Mouse (Mus musculus) yolk sac, embryonic 10.5 days (tissue): ENCODE measurements around the gene Naip2.
"Not testable (repeated sequence)": the region's sequence is repeated elsewhere in the genome, so short reads cannot be mapped to it uniquely, and the experiment has no call there.

ENCODE experiments used
- DNase-seq: peaks from one replicate; pipeline ENCODE4 v3.0.0-alpha.2; 2017; ENCODE audit warnings: low spot score

Gene Naip2

GRCm38 (mm10) chr13:100201659-100202333 lies at the start of gene Naip2:
Naip2 (minus strand) TSS chr13:100202092.
- peak; percentile 10 for DNase-seq

- peak; percentile 10 for DNase-seq
These were observed 45.1 kb upstream of the Naip2 start for GRCm38 (mm10) chr13:100246896-100247519.

- DNase-seq: not testable (repeated sequence)
These were observed 44.3 kb upstream of the Naip2 start, which contains the start of gene Naip5 for GRCm38 (mm10) chr13:100246223-100246622. Naip5 (minus strand) TSS chr13:100246323.

GRCm38 (mm10) chr13:100243702-100244101 lies 41.8 kb upstream of the Naip2 start:
- DNase-seq: no peak

GRCm38 (mm10) chr13:100213683-100214082 lies 11.8 kb upstream of the Naip2 start:
- not testable (repeated sequence) for DNase-seq

GRCm38 (mm10) chr13:100210540-100210939 lies 8.6 kb upstream of the Naip2 start:
- DNase-seq: peak; percentile 61

- no peak for DNase-seq
These were observed 1.4 kb upstream of the Naip2 start for GRCm38 (mm10) chr13:100203319-100203718.

GRCm38 (mm10) chr13:100200778-100201177 lies 1.1 kb downstream of the Naip2 start:
- DNase-seq: no peak

- DNase-seq: no peak
These were observed 6.5 kb downstream of the Naip2 start for GRCm38 (mm10) chr13:100195421-100195820.

- not testable (repeated sequence) for DNase-seq
These were observed 18.8 kb downstream of the Naip2 start for GRCm38 (mm10) chr13:100183111-100183510.

GRCm38 (mm10) chr13:100174360-100174759 lies 27.5 kb downstream of the Naip2 start:
- not testable (repeated sequence) for DNase-seq

GRCm38 (mm10) chr13:100166378-100166777 lies 35.5 kb downstream of the Naip2 start:
- DNase-seq: not testable (repeated sequence)

- not testable (repeated sequence) for DNase-seq
These were observed 39.4 kb downstream of the Naip2 start for GRCm38 (mm10) chr13:100162467-100162866.

- not testable (repeated sequence) for DNase-seq
These were observed 40.6 kb downstream of the Naip2 start for GRCm38 (mm10) chr13:100161171-100161870.

GRCm38 (mm10) chr13:100156624-100157023 lies 45.3 kb downstream of the Naip2 start:
- no peak for DNase-seq

GRCm38 (mm10) chr13:100152659-100153058 lies 49.2 kb downstream of the Naip2 start:
- no peak for DNase-seq

- no peak for DNase-seq
These were observed 60.1 kb downstream of the Naip2 start for GRCm38 (mm10) chr13:100141646-100142314.

GRCm38 (mm10) chr13:100125258-100125643 lies 76.6 kb downstream of the Naip2 start:
- DNase-seq: no peak

GRCm38 (mm10) chr13:100124423-100125257 lies 77.3 kb downstream of the Naip2 start, which contains the start of gene Smn1:
Smn1 (plus strand) TSS chr13:100124852.
- peak; percentile 87 for DNase-seq

- DNase-seq: no peak
These were observed 77.9 kb downstream of the Naip2 start for GRCm38 (mm10) chr13:100123970-100124369.
